ENCODE assay signal across 19 mouse cellular contexts in genomic region chr1:116128450-116129246, GRCm38 (mm10).
DNase-seq lines count a peak whose midpoint lies in the region; ATAC-seq and TF ChIP-seq lines count a peak whose summit lies in the region.
"Had no signal": no experiment of that assay in that cellular context is flagged by ENCODE, and none has a peak within 500 bp of the region (broad histone marks: within the 10 kb centered on the region; RNA-seq: fewer than 3 reads in every experiment).

No protein-coding gene starts in this region.

- H3K4me3 ChIP-seq in kidney, postnatal 0 days (replicated peaks; ENCODE audit: low read depth, low read length): no peak overlapping the region
- no peak overlapping the region for H3K4me3 ChIP-seq in liver, embryonic 12.5 days
- H3K4me3 ChIP-seq: embryonic facial prominence, embryonic 13.5 days; forebrain, embryonic 13.5 days; forebrain, embryonic 15.5 days had no signal

- no peaks in the 10 kb centered on the region for H3K27me3 ChIP-seq in kidney, postnatal 0 days (ENCODE audit: insufficient read depth, low read length)
- H3K27me3 ChIP-seq in liver, embryonic 12.5 days (replicated peaks): no peaks in the 10 kb centered on the region
- H3K27me3 ChIP-seq: embryonic facial prominence, embryonic 13.5 days; forebrain, embryonic 13.5 days; forebrain, embryonic 15.5 days had no signal

- H3K4me2 ChIP-seq in kidney, postnatal 0 days (ENCODE audit: low read length): no peak overlapping the region
- no peak overlapping the region for H3K4me2 ChIP-seq in liver, embryonic 12.5 days
- H3K4me2 ChIP-seq: embryonic facial prominence, embryonic 13.5 days; forebrain, embryonic 13.5 days; forebrain, embryonic 15.5 days had no signal

- DNase-seq in kidney, postnatal 0 days (ENCODE audit: low spot score): peak; percentile 16
- DNase-seq in kidney, postnatal 25 days: no peak
- peak; percentile 14 for DNase-seq in retina, postnatal 1 day
- DNase-seq in retina, embryonic 14.5 days (ENCODE audit: low spot score): no peak
- peak; percentile 31 for DNase-seq in mesoderm, embryonic 11.5 days (ENCODE audit: low read depth, low spot score)
- DNase-seq in liver: no peak
- DNase-seq: adrenal gland, adult 2 months; adrenal gland, postnatal 10 days; adrenal gland, postnatal 36 days; cerebellum, adult 11-12 months; cerebellum, adult 2 months; cerebellum, adult 9-10 months; cerebellum, postnatal 10 days; cerebellum, postnatal 25 days; forebrain, postnatal 0 days had no signal

- no peak overlapping the region for H3K27ac ChIP-seq in kidney, postnatal 0 days
- no peak overlapping the region for H3K27ac ChIP-seq in liver, embryonic 12.5 days
- H3K27ac ChIP-seq: embryonic facial prominence, embryonic 13.5 days; forebrain, embryonic 13.5 days; forebrain, embryonic 15.5 days had no signal

- H3K4me1 ChIP-seq in kidney, postnatal 0 days (replicated peaks; ENCODE audit: insufficient read depth, low read length): no peaks in the 10 kb centered on the region
- H3K4me1 ChIP-seq in liver, embryonic 12.5 days: no peaks in the 10 kb centered on the region
- H3K4me1 ChIP-seq: embryonic facial prominence, embryonic 13.5 days; forebrain, embryonic 13.5 days; forebrain, embryonic 15.5 days had no signal

- H3K36me3 ChIP-seq in kidney, postnatal 0 days (ENCODE audit: insufficient read depth, low read length): no peaks in the 10 kb centered on the region
- H3K36me3 ChIP-seq in liver, embryonic 12.5 days: no peaks in the 10 kb centered on the region
- H3K36me3 ChIP-seq: embryonic facial prominence, embryonic 13.5 days; forebrain, embryonic 15.5 days had no signal

- no peak overlapping the region for H3K9ac ChIP-seq in kidney, postnatal 0 days (ENCODE audit: low read depth, low read length)
- H3K9ac ChIP-seq in liver, embryonic 12.5 days: no peak overlapping the region
- H3K9ac ChIP-seq: embryonic facial prominence, embryonic 13.5 days; forebrain, embryonic 13.5 days; forebrain, embryonic 15.5 days; forebrain, postnatal 0 days had no signal

- 18% methylated on average over 1 of the region's 1 CpGs for WGBS in kidney, postnatal 0 days
- WGBS in liver, embryonic 12.5 days (ENCODE audit: insufficient replicate concordance): 33% methylated on average over 1 of the region's 1 CpGs

- no peaks in the 10 kb centered on the region for H3K9me3 ChIP-seq in kidney, postnatal 0 days (replicated peaks; ENCODE audit: low read length)
- no peaks in the 10 kb centered on the region for H3K9me3 ChIP-seq in liver, embryonic 12.5 days (replicated peaks)
- H3K9me3 ChIP-seq: embryonic facial prominence, embryonic 13.5 days; forebrain, embryonic 13.5 days; forebrain, embryonic 15.5 days had no signal

- no peak for ATAC-seq in kidney, postnatal 0 days (replicated peaks; ENCODE audit: low FRiP score, low read depth)
- no peak for ATAC-seq in liver, embryonic 12.5 days
- ATAC-seq: forebrain, embryonic 13.5 days; forebrain, embryonic 15.5 days; forebrain, postnatal 0 days had no signal

- TF ChIP-seq CTCF in kidney, postnatal 0 days (IDR thresholded peaks at IDR 0.05; ENCODE audit: low read depth): no peak

Comparison
In these comparisons a context has a peak if more than half of its experiments do, and no peak if none do; other contexts are left out.
1. DNase-seq: peak in kidney, postnatal 0 days (single experiment), retina, postnatal 1 day (single experiment) and mesoderm, embryonic 11.5 days (single experiment); none in kidney, postnatal 25 days (0 of 2), retina, embryonic 14.5 days (single experiment) and liver (single experiment).